Mouse (Mus musculus) myocyte (in vitro differentiated cells): Measurements from ENCODE around the gene Pcid2. TPM values are rescaled to one million over a fixed set of nuclear protein-coding genes. Genes with fewer than 3 reads are reported as not detected.
"Not testable (repeated sequence)": the region's sequence is repeated elsewhere in the genome, so short reads cannot be mapped to it uniquely, and the experiment has no call there.

ENCODE experiments used
- H3K27me3 ChIP-seq: one replicate; pipeline ENCODE4 v1.6.1; 2011; ENCODE audit not compliant: control insufficient read depth, insufficient read depth, insufficient read length
- H3K36me3 ChIP-seq: one replicate; pipeline ENCODE4 v1.6.1; 2011; ENCODE audit not compliant: control insufficient read depth, insufficient read depth
- H3K4me2 ChIP-seq: one replicate; pipeline ENCODE4 v1.6.1; 2011; ENCODE audit warnings: low read depth, control low read depth
- H3K4me3 ChIP-seq: one replicate; pipeline ENCODE4 v1.5.1; 2011; ENCODE audit warnings: mild to moderate bottlenecking, control low read depth, moderate library complexity
- H3K79me2 ChIP-seq: one replicate; pipeline ENCODE4 v1.6.1; 2011; ENCODE audit not compliant: control insufficient read depth, insufficient read depth
- H3ac ChIP-seq: one replicate; pipeline ENCODE4 v1.6.1; 2011; ENCODE audit not compliant: control insufficient read depth, insufficient read length
- CEBPB ChIP-seq: IDR thresholded peaks from 2 replicates; pipeline ENCODE4 v1.6.1; 2011; ENCODE audit warnings: mild to moderate bottlenecking, moderate library complexity; ENCODE audit not compliant: poor library complexity, insufficient read depth, severe bottlenecking
- E2F4 ChIP-seq: IDR thresholded peaks from one replicate; pipeline ENCODE4 v1.6.1; 2011; ENCODE audit warnings: mild to moderate bottlenecking, control low read depth, moderate library complexity; ENCODE audit not compliant: insufficient read depth
- MAX ChIP-seq: IDR thresholded peaks from one replicate; pipeline ENCODE4 v1.6.1; 2011; ENCODE audit warnings: low read depth, mild to moderate bottlenecking, control low read depth
- MYOD1 ChIP-seq, 3 experiments: IDR thresholded peaks; one replicate each; pipeline ENCODE4 v1.6.1; 2011; ENCODE audit warnings: control low read depth in 2 of 3, low read depth in 2 of 3, mild to moderate bottlenecking in 2 of 3, moderate library complexity in 1 of 3; ENCODE audit not compliant: insufficient read length in 2 of 3, control insufficient read depth in 1 of 3
- MYOG ChIP-seq, 3 experiments: IDR thresholded peaks; one replicate each; pipeline ENCODE4 v1.6.1; 2011; ENCODE audit warnings: control low read depth in 2 of 3, low read depth in 2 of 3, mild to moderate bottlenecking in 2 of 3; ENCODE audit not compliant: insufficient read length in 2 of 3, control insufficient read depth in 1 of 3, insufficient read depth in 1 of 3
- POLR2A ChIP-seq: IDR thresholded peaks from one replicate; pipeline ENCODE4 v1.6.1; 2011; ENCODE audit warnings: low read depth, mild to moderate bottlenecking, control low read depth, moderate library complexity; ENCODE audit not compliant: insufficient read length
- POLR2AphosphoS2 ChIP-seq: IDR thresholded peaks from one replicate; pipeline ENCODE4 v1.6.1; 2011; ENCODE audit warnings: low read depth, control low read depth; ENCODE audit not compliant: insufficient read length
- REST ChIP-seq: IDR thresholded peaks from one replicate; pipeline ENCODE4 v1.6.1; 2011; ENCODE audit warnings: mild to moderate bottlenecking, control low read depth, moderate library complexity; ENCODE audit not compliant: insufficient read depth, insufficient read length
- SRF ChIP-seq: IDR thresholded peaks from one replicate; pipeline ENCODE4 v1.6.1; 2011; ENCODE audit warnings: low read depth; ENCODE audit not compliant: control insufficient read depth, insufficient read length
- TCF12 ChIP-seq: IDR thresholded peaks from one replicate; pipeline ENCODE4 v1.6.1; 2011; ENCODE audit warnings: mild to moderate bottlenecking, control low read depth; ENCODE audit not compliant: poor library complexity, insufficient read depth, severe bottlenecking
- TCF3 ChIP-seq: IDR thresholded peaks from one replicate; pipeline ENCODE4 v1.6.1; 2011; ENCODE audit warnings: low read depth, control low read depth; ENCODE audit not compliant: insufficient read length
- USF1 ChIP-seq: IDR thresholded peaks from one replicate; pipeline ENCODE4 v1.6.1; 2011; ENCODE audit warnings: low read depth, mild to moderate bottlenecking, control low read depth, moderate library complexity
- polyA plus RNA-seq: library from polyadenylated mRNA; unstranded; fragments of >200 nt; fragmentation: generic; extraction: Trizol; gene quantifications from one replicate; pipeline ENCODE4 v1.2.1, GENCODE M21; 2012; ENCODE audit warnings: missing spikeins

Pcid2 gene
- polyA plus RNA-seq, 1 experiment, result 19.5 TPM

GRCm38 (mm10) chr8:13104691-13105086 is 570 bp downstream of the Pcid2 start:
- TF ChIP-seq POLR2A (peak; percentile 71), SRF (peak; percentile 57), MYOG (IDR thresholded peaks at IDR 0.05; ENCODE audit: control insufficient read depth in 1 of 3, insufficient read depth in 1 of 3, insufficient read length in 2 of 3, low read depth in 2 of 3) (peak in 2 of 3 experiments; percentile 81 to 88), REST (peak; percentile 5), MYOD1 (IDR thresholded peaks at IDR 0.05; ENCODE audit: control insufficient read depth in 1 of 3, insufficient read length in 2 of 3, low read depth in 2 of 3) (peak in 2 of 3 experiments; percentile 40 to 65), POLR2AphosphoS2 (peak; percentile 64), TCF3 (no peak), MAX (no peak)
- Histone ChIP-seq H3K79me2 (peaks cover 68% of the 10 kb centered on the region), H3K4me3 (peak overlapping the region; percentile 86), H3ac (peak overlapping the region; percentile 72), H3K36me3 (no peaks in the 10 kb centered on the region), H3K27me3 (no peaks in the 10 kb centered on the region), H3K4me2 (peak overlapping the region; percentile 99)

- Histone ChIP-seq H3K36me3 (peaks cover 20% of the 10 kb centered on the region), H3K27me3 (no peaks in the 10 kb centered on the region), H3K79me2 (no peaks in the 10 kb centered on the region), H3K4me3 (no peak overlapping the region), H3K4me2 (no peak overlapping the region), H3ac (no peak overlapping the region)
- TF ChIP-seq TCF3 (no peak), E2F4 (no peak), MYOD1 (IDR thresholded peaks at IDR 0.05; ENCODE audit: control insufficient read depth in 1 of 3, insufficient read length in 2 of 3, low read depth in 2 of 3) (no peak), MAX (no peak), POLR2AphosphoS2 (no peak)
Observed at GRCm38 (mm10) chr8:13077542-13077941, 27.7 kb downstream of the Pcid2 start.

DNA sequence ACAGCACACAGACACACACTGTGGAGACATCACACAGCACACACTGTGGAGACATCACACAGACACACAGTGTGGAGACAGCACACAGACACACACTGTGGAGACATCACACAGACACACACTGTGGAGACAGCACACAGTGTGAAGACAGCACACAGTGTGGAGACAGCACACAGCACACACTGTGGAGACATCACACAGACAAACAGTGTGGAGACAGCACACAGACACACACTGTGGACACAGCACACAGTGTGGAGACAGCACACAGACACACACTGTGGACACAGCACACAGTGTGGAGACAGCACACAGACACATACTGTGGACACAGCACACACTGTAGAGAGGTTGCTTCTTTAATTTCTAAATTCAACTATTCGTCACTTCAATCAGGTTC is 29.7 kb downstream of the Pcid2 start:
- not testable (repeated sequence) for H3ac ChIP-seq, H3K4me3 ChIP-seq, H3K79me2 ChIP-seq, H3K27me3 ChIP-seq, H3K4me2 ChIP-seq
- peaks cover 14% of the 10 kb centered on the region for H3K36me3 ChIP-seq

DNA sequence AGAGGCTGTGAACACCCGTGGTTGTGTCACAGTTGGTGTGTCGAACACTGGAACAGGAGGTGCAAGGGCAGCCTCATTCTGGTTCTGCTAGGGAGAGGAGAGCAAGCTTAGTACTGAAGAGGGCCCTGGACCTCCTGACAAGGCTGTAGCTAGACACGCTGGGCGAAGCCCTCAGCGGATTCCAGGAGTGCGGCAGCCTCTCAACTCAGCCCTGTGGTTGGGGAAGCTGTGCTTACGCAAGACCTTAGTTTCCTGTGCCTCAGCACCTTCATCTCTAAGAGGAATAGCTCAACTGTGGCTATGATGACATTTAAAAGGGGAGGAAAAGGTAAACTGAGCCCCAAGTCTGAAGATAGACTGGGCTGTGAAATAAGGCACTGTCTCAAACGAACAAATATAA is 30.2 kb downstream of the Pcid2 start:
- Histone ChIP-seq H3K4me2 (no peak overlapping the region), H3K36me3 (peaks cover 14% of the 10 kb centered on the region), H3ac (no peak overlapping the region), H3K27me3 (no peaks in the 10 kb centered on the region), H3K4me3 (no peak overlapping the region), H3K79me2 (no peaks in the 10 kb centered on the region)
- no peak for TF ChIP-seq SRF
- no peak for TF ChIP-seq CEBPB
- TF ChIP-seq MYOD1 (IDR thresholded peaks at IDR 0.05; ENCODE audit: control insufficient read depth in 1 of 3, insufficient read length in 2 of 3, low read depth in 2 of 3), result no peak
- no peak for TF ChIP-seq E2F4
- TF ChIP-seq MYOG (IDR thresholded peaks at IDR 0.05; ENCODE audit: control insufficient read depth in 1 of 3, insufficient read depth in 1 of 3, insufficient read length in 2 of 3, low read depth in 2 of 3), result no peak
- TF ChIP-seq POLR2AphosphoS2, result no peak
- no peak for TF ChIP-seq TCF3
- TF ChIP-seq MAX, result no peak
- no peak for TF ChIP-seq TCF12
- no peak for TF ChIP-seq POLR2A
- no peak for TF ChIP-seq USF1
- no peak for TF ChIP-seq REST

DNA sequence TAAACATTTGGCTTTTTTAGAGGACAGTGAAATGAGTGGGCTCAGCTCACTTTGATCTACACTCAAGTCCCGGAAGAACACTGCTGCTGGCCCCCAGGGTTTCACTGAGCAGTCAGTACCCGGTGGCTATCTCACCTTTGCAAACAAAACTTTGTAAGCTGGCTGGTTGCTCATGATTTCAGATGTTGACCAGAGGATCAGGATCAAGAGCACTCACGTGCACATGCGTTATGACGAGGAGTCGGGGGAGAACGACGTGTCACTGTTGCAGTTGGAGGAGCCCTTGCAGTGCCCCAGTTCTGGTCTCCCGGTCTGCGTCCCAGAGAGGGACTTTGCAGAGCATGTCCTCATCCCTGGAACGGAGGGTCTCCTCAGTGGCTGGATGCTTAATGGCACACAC is 32.0 kb downstream of the Pcid2 start:
- Histone ChIP-seq H3K79me2 (no peaks in the 10 kb centered on the region), H3K4me3 (no peak overlapping the region), H3K36me3 (peaks cover 9% of the 10 kb centered on the region), H3K27me3 (no peaks in the 10 kb centered on the region), H3K4me2 (no peak overlapping the region), H3ac (no peak overlapping the region)
- TF ChIP-seq TCF3 (no peak), USF1 (no peak), E2F4 (no peak), TCF12 (no peak), POLR2AphosphoS2 (no peak), MAX (no peak), MYOG (IDR thresholded peaks at IDR 0.05; ENCODE audit: control insufficient read depth in 1 of 3, insufficient read depth in 1 of 3, insufficient read length in 2 of 3, low read depth in 2 of 3) (no peak), POLR2A (no peak), REST (no peak), CEBPB (no peak), SRF (no peak), MYOD1 (IDR thresholded peaks at IDR 0.05; ENCODE audit: control insufficient read depth in 1 of 3, insufficient read length in 2 of 3, low read depth in 2 of 3) (no peak)
